Mouse (Mus musculus): ENCODE results near the gene Elf1. TPM values are rescaled to one million over a fixed set of nuclear protein-coding genes. Genes with fewer than 3 reads are reported as not detected.
"Not testable (repeated sequence)": the region's sequence is repeated elsewhere in the genome, so short reads cannot be mapped to it uniquely, and the experiment has no call there.

Elf1 gene
- polyA plus RNA-seq (2012; rRNA removed) = 22.5 and 26.7 TPM in 2 replicates

DNA sequence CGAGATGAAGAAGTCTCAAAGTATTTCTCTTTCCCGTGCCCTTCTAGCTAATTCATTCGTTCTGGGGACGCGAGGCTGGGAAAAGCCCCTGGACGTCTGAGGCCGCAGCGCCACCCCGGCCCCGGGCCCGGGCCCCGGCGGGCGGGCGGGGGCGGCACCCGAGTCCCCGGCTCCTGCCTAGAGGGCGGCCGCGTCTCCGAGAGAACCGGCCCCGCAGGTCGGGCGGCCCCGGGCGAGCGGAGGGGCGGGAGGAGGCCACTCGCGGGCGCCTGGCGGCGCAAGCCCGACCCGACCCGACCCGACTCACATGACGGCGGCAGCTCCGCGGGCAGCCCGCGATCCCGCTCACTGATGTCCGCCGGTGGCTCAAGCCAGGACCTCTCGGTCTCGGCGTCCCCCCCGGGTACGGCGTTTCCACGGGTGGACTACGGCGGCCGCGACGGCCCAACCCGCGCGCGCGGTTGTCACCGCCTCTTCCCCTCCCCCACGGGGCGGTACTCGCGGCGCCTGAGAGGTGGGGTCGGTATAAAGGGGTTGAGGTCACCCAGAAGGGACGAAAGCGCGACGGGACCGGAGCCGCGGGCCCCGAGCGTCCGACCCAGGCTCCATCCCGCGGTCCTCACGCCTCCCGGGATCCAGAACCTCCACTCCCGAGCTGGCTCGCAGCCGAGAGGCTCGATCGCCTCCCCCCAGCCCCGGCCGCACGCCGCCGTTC lies at the start of gene Elf1:
Gene Elf1, plus strand, starts transcription at position 571 of the 715 bp plus-strand sequence.
- Histone ChIP-seq H3K4me3 (ENCODE audit: extremely low read depth, insufficient read depth, insufficient read length) (peak within 1 kb of the TSS; percentile 96), H3K4me1 (ENCODE audit: control insufficient read depth, insufficient read depth, insufficient read length) (no peaks in the 10 kb centered on the region; the same call in 1 of the 2 replicates), H3K27me3 (ENCODE audit: control insufficient read depth, insufficient read depth, low read length) (no peaks in the 10 kb centered on the region), H3K36me3 (ENCODE audit: control insufficient read depth, insufficient read depth, low read length) (peaks cover 4% of the 10 kb centered on the region), H3K27ac (ENCODE audit: insufficient read depth, low read length) (peak within 1 kb of the TSS; percentile 99)
- under 1% methylated on average over 88 of the region's 96 CpGs for WGBS
- TF ChIP-seq POLR2A (IDR thresholded peaks at IDR 0.05; ENCODE audit: low read depth, low read length) = peak; percentile 57; the same call in 1 of the 2 replicates
- no peak for TF ChIP-seq CTCF (IDR thresholded peaks at IDR 0.05; ENCODE audit: extremely low read depth, insufficient read depth, insufficient read length, insufficient replicate concordance)
- DNase-seq (ENCODE audit: low read depth in 1 of 2, low spot score in 2 of 2) = peak; percentile 70 to 92

DNA sequence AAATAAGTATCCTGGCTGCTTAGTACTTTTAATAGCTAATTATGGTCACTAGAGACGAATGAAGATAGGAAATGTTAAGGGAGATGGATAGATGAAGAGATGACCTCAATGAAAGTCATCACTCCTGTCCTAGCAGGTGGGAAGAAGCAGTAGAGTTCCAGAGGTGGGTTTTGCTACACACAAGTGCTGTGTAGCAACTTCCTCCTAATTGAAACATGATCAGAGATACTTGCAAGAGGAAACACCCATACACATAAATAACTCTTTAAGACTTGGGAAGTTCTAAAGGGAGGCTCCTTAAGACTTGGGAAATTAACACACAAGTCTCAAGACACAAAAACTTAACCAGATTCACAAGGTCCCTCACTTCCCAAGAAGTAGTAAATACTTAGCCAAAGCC lies 46.9 kb upstream of the Elf1 start:
- H3K27ac ChIP-seq (ENCODE audit: insufficient read depth, low read length) = no peak overlapping the region
- H3K36me3 ChIP-seq (ENCODE audit: control insufficient read depth, insufficient read depth, low read length) = no peaks in the 10 kb centered on the region
- no peaks in the 10 kb centered on the region; the same call in none of the 2 replicates for H3K4me1 ChIP-seq (ENCODE audit: control insufficient read depth, insufficient read depth, insufficient read length)
- no peak for TF ChIP-seq CTCF (IDR thresholded peaks at IDR 0.05; ENCODE audit: extremely low read depth, insufficient read depth, insufficient read length, insufficient replicate concordance)
- no peak for TF ChIP-seq POLR2A (IDR thresholded peaks at IDR 0.05; ENCODE audit: low read depth, low read length)
- no peak overlapping the region for H3K4me3 ChIP-seq (ENCODE audit: extremely low read depth, insufficient read depth, insufficient read length)
- no peaks in the 10 kb centered on the region for H3K27me3 ChIP-seq (ENCODE audit: control insufficient read depth, insufficient read depth, low read length)
- 84% methylated on average over 1 of the region's 1 CpGs for WGBS
- DNase-seq (ENCODE audit: low read depth in 1 of 2, low spot score in 2 of 2) = no peak

DNA sequence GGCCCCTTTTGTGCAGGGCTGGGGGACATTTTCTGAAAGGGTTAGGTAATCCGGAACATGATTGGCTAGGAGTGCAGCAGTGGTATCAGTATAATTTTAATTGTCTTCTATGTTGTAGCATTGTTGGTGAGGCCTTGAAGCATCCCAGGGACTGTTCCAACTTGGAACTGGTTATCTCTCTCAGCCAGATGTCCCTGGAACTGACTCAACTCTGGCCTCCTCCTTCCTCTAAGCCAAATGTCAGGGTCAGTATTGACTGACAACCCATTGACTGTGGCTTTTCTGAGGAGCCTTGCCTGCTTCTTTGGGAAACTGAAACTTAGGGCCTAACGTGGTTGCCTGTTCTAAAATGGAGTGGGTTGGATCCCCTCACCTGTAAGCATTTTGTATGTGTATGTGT lies 40.3 kb upstream of the Elf1 start:
- no peak overlapping the region for H3K27ac ChIP-seq (ENCODE audit: insufficient read depth, low read length)
- DNase-seq (ENCODE audit: low read depth in 1 of 2, low spot score in 2 of 2) = no peak
- 75% methylated on average over 2 of the region's 2 CpGs for WGBS
- no peaks in the 10 kb centered on the region for H3K27me3 ChIP-seq (ENCODE audit: control insufficient read depth, insufficient read depth, low read length)
- no peaks in the 10 kb centered on the region for H3K36me3 ChIP-seq (ENCODE audit: control insufficient read depth, insufficient read depth, low read length)
- no peak overlapping the region for H3K4me3 ChIP-seq (ENCODE audit: extremely low read depth, insufficient read depth, insufficient read length)
- peaks cover 5% of the 10 kb centered on the region; the same call in 1 of the 2 replicates for H3K4me1 ChIP-seq (ENCODE audit: control insufficient read depth, insufficient read depth, insufficient read length)
- TF ChIP-seq CTCF (IDR thresholded peaks at IDR 0.05; ENCODE audit: extremely low read depth, insufficient read depth, insufficient read length, insufficient replicate concordance) (no peak), POLR2A (IDR thresholded peaks at IDR 0.05; ENCODE audit: low read depth, low read length) (no peak)

DNA sequence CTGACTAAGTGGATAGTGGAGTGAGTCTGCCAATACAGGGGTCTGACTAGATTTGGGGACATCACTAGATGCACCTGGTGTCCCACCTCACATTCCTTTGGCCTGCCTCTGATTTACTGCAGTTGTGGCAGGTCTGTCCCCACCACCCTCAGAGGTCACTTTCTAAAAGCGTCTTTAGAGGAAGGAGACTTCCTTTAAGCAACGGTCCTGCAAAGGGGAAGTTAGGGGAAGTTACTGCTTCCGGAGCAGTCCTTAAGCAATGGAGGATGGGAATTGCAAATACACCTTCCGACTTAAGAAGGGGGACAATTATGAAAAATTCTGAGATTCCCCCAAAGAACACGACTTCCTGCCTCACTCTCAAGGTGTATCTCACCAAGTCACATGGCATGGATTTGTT lies 39.6 kb upstream of the Elf1 start:
- Histone ChIP-seq H3K4me3 (ENCODE audit: extremely low read depth, insufficient read depth, insufficient read length) (no peak overlapping the region), H3K4me1 (ENCODE audit: control insufficient read depth, insufficient read depth, insufficient read length) (peaks cover 5% of the 10 kb centered on the region; the same call in 1 of the 2 replicates), H3K27ac (ENCODE audit: insufficient read depth, low read length) (no peak overlapping the region), H3K27me3 (ENCODE audit: control insufficient read depth, insufficient read depth, low read length) (no peaks in the 10 kb centered on the region), H3K36me3 (ENCODE audit: control insufficient read depth, insufficient read depth, low read length) (no peaks in the 10 kb centered on the region)
- DNase-seq (ENCODE audit: low read depth in 1 of 2, low spot score in 2 of 2) = no peak
- TF ChIP-seq POLR2A (IDR thresholded peaks at IDR 0.05; ENCODE audit: low read depth, low read length) = no peak
- no peak for TF ChIP-seq CTCF (IDR thresholded peaks at IDR 0.05; ENCODE audit: extremely low read depth, insufficient read depth, insufficient read length, insufficient replicate concordance)
- WGBS = 19% methylated on average over 5 of the region's 5 CpGs

DNA sequence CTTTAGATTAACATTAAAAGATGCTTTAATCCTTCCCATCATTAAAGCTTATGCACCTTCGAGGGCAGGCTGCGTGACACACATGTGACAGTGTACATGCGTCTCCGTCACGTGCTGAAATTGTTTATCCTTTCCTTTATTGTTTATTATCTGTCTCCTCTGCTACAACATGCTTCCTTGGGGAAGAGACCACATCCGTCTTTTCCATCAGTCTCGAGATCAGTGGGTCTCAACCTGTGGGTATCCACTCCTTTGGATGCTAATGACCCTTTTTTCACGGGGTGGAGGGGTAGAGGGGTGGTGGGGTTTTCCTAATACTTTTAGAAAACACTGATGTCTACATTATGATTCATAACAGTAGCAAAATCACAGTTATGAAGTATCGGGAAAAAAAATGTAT lies 36.4 kb upstream of the Elf1 start:
- TF ChIP-seq CTCF (IDR thresholded peaks at IDR 0.05; ENCODE audit: extremely low read depth, insufficient read depth, insufficient read length, insufficient replicate concordance) (no peak), POLR2A (IDR thresholded peaks at IDR 0.05; ENCODE audit: low read depth, low read length) (no peak)
- H3K27me3 ChIP-seq (ENCODE audit: control insufficient read depth, insufficient read depth, low read length) = no peaks in the 10 kb centered on the region
- peaks cover 5% of the 10 kb centered on the region; the same call in 1 of the 2 replicates for H3K4me1 ChIP-seq (ENCODE audit: control insufficient read depth, insufficient read depth, insufficient read length)
- no peak overlapping the region for H3K27ac ChIP-seq (ENCODE audit: insufficient read depth, low read length)
- 91% methylated on average over 9 of the region's 9 CpGs for WGBS
- H3K4me3 ChIP-seq (ENCODE audit: extremely low read depth, insufficient read depth, insufficient read length) = no peak overlapping the region
- H3K36me3 ChIP-seq (ENCODE audit: control insufficient read depth, insufficient read depth, low read length) = no peaks in the 10 kb centered on the region
- no peak for DNase-seq (ENCODE audit: low read depth in 1 of 2, low spot score in 2 of 2)

DNA sequence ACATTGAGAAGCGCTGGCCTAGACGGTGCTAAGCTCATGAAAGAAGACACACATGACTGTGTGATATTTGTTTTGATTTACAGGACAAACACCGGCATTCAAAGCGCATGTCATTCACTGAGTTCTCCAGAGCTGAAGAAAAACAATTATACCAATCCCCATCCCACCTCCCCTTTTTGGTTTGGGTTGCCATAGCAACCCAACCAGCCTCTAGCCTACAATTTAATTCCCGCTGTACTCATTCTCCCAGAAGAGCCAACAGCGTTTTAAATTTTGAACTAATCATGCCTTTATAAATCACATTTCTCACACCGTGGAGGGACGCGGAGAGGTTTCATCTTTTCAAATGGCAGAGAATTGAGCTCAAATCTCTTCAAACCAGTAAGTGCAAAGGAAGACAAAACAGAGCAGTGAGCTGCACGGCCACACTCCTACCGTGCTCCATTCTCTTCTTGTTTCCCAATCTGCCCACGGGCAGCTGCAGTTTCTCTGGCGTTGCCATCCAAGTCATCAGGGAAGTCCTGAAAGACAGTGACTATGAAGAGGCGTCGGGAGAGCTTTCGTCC lies 35.9 kb upstream of the Elf1 start:
- H3K4me3 ChIP-seq (ENCODE audit: extremely low read depth, insufficient read depth, insufficient read length) = no peak overlapping the region
- peaks cover 5% of the 10 kb centered on the region; the same call in 1 of the 2 replicates for H3K4me1 ChIP-seq (ENCODE audit: control insufficient read depth, insufficient read depth, insufficient read length)
- DNase-seq (ENCODE audit: low read depth in 1 of 2, low spot score in 2 of 2) = no peak
- H3K36me3 ChIP-seq (ENCODE audit: control insufficient read depth, insufficient read depth, low read length) = no peaks in the 10 kb centered on the region
- WGBS = 90% methylated on average over 16 of the region's 16 CpGs
- H3K27ac ChIP-seq (ENCODE audit: insufficient read depth, low read length) = no peak overlapping the region
- H3K27me3 ChIP-seq (ENCODE audit: control insufficient read depth, insufficient read depth, low read length) = no peaks in the 10 kb centered on the region
- TF ChIP-seq CTCF (IDR thresholded peaks at IDR 0.05; ENCODE audit: extremely low read depth, insufficient read depth, insufficient read length, insufficient replicate concordance) (no peak), POLR2A (IDR thresholded peaks at IDR 0.05; ENCODE audit: low read depth, low read length) (no peak)

DNA sequence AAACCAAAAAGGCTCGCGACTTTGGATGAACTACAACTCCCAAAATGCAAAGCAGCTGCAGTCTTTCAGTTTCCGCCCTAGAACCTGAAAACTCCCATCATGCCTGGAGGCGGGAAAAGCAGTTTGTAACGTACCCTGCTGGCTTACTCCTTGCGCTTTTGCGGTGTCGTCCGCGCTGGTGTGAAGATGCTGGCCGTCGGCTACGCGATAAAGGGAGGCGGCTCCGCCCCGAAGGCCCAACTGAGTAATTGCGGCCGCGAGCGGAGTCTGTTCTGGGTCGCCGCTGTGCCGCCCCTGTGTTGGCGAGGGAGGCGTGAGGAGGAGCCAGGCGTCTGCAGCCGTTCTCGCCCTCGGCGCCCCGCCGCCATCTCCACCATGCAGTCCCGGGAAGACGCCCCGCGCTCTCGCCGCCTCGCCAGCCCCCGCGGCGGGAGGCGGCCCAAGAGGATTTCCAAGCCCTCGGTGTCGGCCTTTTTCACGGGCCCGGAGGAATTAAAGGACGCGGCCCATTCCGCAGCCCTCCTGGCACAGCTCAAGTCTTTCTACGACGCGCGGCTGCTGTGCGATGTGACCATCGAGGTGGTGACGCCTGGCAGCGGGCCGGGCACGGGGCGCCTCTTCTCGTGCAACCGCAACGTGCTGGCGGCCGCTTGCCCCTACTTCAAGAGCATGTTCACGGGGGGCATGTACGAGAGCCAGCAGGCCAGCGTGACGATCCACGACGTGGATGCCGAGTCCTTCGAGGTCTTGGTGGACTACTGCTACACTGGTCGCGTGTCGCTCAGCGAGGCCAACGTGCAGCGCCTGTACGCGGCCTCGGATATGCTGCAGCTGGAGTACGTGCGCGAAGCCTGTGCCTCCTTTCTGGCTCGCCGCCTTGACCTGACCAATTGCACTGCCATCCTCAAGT lies 29.1 kb upstream of the Elf1 start, which contains the start of gene Kbtbd6:
Gene Kbtbd6, plus strand, starts transcription at position 155 of the 910 bp plus-strand sequence.
- Histone ChIP-seq H3K27ac (ENCODE audit: insufficient read depth, low read length) (peak within 1 kb of the TSS; percentile 59), H3K4me3 (ENCODE audit: extremely low read depth, insufficient read depth, insufficient read length) (peak within 1 kb of the TSS; percentile 97)
- WGBS = 22% methylated on average over 42 of the region's 89 CpGs
- DNase-seq (ENCODE audit: low read depth in 1 of 2, low spot score in 2 of 2) = peak; percentile 73 to 75
- not testable (repeated sequence) for H3K27me3 ChIP-seq (ENCODE audit: control insufficient read depth, insufficient read depth, low read length); H3K4me1 ChIP-seq (ENCODE audit: control insufficient read depth, insufficient read depth, insufficient read length); H3K36me3 ChIP-seq (ENCODE audit: control insufficient read depth, insufficient read depth, low read length)

DNA sequence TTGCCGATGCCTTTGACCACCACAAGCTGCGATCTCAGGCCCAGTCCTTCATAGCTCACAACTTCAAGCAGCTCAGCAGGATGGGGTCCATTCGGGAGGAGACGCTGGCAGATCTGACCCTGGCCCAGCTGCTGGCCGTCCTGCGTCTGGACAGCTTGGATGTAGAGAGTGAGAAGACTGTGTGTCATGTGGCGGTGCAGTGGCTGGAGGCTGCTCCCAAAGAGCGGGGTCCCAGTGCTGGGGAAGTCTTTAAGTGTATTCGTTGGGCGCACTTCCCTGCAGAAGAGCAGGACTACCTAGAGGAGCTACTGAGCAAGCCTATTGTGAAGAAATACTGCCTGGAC lies 28.4 kb upstream of the Elf1 start:
- H3K36me3 ChIP-seq (ENCODE audit: control insufficient read depth, insufficient read depth, low read length); H3K27ac ChIP-seq (ENCODE audit: insufficient read depth, low read length); H3K4me3 ChIP-seq (ENCODE audit: extremely low read depth, insufficient read depth, insufficient read length); H3K4me1 ChIP-seq (ENCODE audit: control insufficient read depth, insufficient read depth, insufficient read length); DNase-seq (ENCODE audit: low read depth in 1 of 2, low spot score in 2 of 2); H3K27me3 ChIP-seq (ENCODE audit: control insufficient read depth, insufficient read depth, low read length): not testable (repeated sequence)
- 99% methylated on average over 7 of the region's 10 CpGs for WGBS
